Mouse (Mus musculus): ENCODE data around the gene Fanca.
"Not testable (repeated sequence)": the region's sequence is repeated elsewhere in the genome, so short reads cannot be mapped to it uniquely, and the experiment has no call there.

Fanca gene

GRCm38 (mm10) chr8:123278445-123278844 lies 39.9 kb downstream of the Fanca start:
- no peak for ATAC-seq (ENCODE audit: insufficient number of reproducible peaks, low FRiP score, low TSS enrichment)

DNA sequence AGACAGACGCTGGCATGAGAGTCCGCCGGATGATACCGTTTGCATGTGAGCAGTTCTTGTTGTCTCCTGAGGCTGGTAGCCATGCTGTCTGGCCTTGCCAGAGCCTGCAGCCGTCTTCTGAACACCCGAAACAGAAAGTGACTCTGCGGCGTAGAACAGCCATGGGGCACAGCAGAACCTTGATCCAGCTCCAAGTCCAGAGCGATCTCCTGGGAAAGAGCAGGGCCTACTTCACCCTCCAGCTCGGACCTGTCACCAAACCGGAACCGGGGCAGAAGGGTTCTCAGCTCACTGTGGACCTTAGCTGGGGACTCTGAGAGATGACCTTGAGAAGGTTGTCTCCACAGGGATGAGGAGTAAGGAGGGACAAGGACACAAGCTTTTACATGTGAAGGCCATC lies 43.3 kb downstream of the Fanca start:
- ATAC-seq (ENCODE audit: insufficient number of reproducible peaks, low FRiP score, low TSS enrichment): no peak

- no peak for ATAC-seq (ENCODE audit: insufficient number of reproducible peaks, low FRiP score, low TSS enrichment)
These were observed 43.9 kb downstream of the Fanca start for GRCm38 (mm10) chr8:123274447-123274846.

- ATAC-seq (ENCODE audit: insufficient number of reproducible peaks, low FRiP score, low TSS enrichment): no peak
These were observed 46.5 kb downstream of the Fanca start for GRCm38 (mm10) chr8:123271901-123272300.

- no peak for ATAC-seq (ENCODE audit: insufficient number of reproducible peaks, low FRiP score, low TSS enrichment)
These were observed 47.2 kb downstream of the Fanca start for GRCm38 (mm10) chr8:123271147-123271546.

GRCm38 (mm10) chr8:123267926-123268656 lies 50.3 kb downstream of the Fanca start:
- ATAC-seq (ENCODE audit: insufficient number of reproducible peaks, low FRiP score, low TSS enrichment): no peak

DNA sequence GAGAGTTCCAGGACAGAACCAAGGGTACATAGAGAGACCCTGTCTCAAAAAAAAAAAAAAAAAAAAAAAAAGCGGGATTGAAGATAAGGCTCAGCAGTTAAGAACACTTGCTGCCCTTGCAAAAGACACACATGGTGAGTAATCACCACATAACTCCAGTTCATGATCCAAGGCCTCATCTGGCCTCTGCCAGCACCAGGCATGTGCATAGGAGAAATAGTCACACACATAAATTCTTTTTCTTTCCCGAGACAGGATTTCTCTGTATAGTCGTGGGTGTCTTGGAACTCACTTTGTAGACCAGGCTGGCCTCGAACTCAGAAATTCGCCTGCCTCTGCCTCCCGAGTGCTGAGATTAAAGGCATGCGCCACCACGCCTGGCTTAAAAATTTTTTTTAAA lies 60.8 kb downstream of the Fanca start:
- ATAC-seq (ENCODE audit: insufficient number of reproducible peaks, low FRiP score, low TSS enrichment): not testable (repeated sequence)

- ATAC-seq (ENCODE audit: insufficient number of reproducible peaks, low FRiP score, low TSS enrichment): no peak
These were observed 61.3 kb downstream of the Fanca start for GRCm38 (mm10) chr8:123257114-123257513.

DNA sequence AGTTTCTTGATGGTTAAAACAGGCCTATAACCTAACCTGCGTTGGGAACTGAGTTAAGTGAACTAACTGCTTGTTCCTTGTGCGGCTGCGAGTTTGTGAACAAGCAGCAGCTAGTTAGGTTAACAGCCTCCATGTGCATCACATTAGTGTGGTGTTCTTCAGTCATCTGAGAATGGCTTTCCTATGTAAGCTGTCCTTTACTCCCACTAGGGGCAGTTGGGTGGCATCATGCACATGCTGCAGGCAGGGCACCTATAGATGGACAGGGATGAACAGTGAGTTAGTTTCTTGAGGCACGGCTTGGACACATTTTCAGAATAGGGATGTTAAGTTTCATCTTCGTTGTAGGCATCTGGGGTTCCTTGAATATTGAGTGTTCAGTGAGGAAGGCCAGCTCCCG lies 63.2 kb downstream of the Fanca start:
- ATAC-seq (ENCODE audit: insufficient number of reproducible peaks, low FRiP score, low TSS enrichment): no peak

- ATAC-seq (ENCODE audit: insufficient number of reproducible peaks, low FRiP score, low TSS enrichment): peak; percentile 79; the same call in 1 of the 2 replicates
These were observed 64.1 kb downstream of the Fanca start, which contains the start of the genes Zfp276 and Vps9d1 for GRCm38 (mm10) chr8:123254099-123254885. Gene Zfp276 (plus strand): TSS chr8:123254195. Gene Vps9d1 (minus strand): TSS chr8:123254348.

DNA sequence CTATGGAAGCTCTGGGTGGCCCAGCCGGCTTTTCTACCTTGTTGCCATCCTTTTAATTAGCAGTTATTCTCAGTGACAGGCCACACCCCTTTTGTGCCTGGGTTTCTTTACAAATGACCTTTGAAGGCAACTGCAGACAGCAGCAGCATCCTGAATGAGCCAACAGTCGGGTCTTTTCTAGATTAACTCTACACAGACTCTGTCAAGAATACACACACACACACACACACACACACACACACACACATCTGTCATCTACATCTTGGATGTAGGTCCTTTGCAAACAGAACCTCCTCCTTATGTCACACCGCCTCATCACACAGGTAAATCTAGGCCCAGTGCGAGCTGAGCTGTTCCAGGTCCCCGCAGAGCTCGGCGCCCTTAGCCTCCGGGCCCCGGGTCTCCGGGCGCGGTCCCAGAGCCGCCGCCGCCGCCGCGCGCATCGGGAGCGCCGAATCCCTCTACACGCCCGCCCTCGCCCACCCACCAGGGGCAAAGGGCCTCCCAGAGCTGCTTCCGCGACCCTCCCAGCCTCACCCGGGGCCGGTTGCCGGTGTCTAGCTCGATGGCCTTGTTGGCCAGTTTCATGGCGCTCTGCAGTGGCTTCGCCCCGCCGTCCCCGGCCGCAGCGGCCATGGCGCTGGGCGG lies 64.8 kb downstream of the Fanca start:
- ATAC-seq (ENCODE audit: insufficient number of reproducible peaks, low FRiP score, low TSS enrichment): no peak; the same call in 1 of the 2 replicates

DNA sequence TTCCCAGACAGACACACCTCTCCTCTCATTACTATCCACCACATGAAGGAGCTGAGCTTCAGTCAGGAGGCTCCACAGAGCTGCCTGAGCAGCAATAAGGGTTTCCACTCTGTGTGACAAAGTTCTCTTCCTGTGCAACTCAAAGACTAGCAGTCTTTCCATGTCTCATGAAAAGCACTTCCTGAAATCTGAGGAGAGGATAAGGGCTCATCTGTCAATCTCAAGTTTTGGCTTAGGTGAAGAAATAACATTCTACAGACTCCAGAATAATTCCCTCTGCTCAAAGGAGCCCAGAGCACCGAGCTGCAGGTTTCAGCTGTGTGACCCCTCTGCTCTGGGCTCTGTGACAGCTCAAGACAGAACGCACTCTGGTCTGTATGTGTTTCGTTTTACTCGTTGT lies 65.5 kb downstream of the Fanca start:
- no peak for ATAC-seq (ENCODE audit: insufficient number of reproducible peaks, low FRiP score, low TSS enrichment)

- no peak for ATAC-seq (ENCODE audit: insufficient number of reproducible peaks, low FRiP score, low TSS enrichment)
These were observed 67.4 kb downstream of the Fanca start for GRCm38 (mm10) chr8:123250940-123251339.

- ATAC-seq (ENCODE audit: insufficient number of reproducible peaks, low FRiP score, low TSS enrichment): no peak
These were observed 69.8 kb downstream of the Fanca start for GRCm38 (mm10) chr8:123248596-123248995.

DNA sequence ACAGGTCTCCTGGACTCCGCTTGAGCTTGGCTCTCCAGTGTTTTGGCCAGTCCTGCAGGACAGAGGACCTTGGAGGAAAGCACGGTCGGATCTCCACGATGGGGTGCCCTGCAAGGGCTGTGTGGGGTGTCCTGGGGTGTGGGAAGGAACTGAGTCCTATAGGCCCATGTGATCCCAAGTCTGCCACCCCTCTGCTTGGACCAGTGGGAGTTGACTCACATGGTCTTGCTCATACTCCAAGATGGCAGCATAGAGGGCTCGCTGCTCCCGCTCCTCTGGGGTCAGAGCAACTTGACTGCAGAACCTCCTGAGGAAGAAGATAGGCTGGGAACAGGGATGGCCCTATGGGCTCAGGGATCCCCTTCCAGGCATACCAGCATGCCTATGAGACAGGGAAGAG lies 70.6 kb downstream of the Fanca start:
- no peak for ATAC-seq (ENCODE audit: insufficient number of reproducible peaks, low FRiP score, low TSS enrichment)

GRCm38 (mm10) chr8:123245543-123245942 lies 72.8 kb downstream of the Fanca start:
- no peak for ATAC-seq (ENCODE audit: insufficient number of reproducible peaks, low FRiP score, low TSS enrichment)

DNA sequence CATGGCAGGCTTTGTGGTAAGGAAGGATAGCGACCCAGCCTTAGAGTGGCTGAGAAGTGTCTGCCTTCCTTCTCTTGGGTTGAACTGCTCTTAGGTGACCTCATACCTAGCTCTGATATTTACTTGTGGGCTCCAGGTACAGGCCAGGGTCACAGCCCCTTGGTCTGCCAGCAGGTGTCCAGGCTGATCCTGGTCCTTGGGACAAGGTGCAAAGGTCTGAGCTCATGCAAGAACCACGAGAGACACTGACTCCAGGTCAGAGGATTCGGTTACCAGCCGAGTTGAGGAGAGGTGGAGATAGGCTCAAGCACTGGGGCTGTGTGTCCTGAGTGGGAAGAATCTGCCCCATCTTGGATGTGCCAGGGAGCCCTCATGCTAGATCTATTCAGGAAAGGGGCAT lies 74.0 kb downstream of the Fanca start:
- ATAC-seq (ENCODE audit: insufficient number of reproducible peaks, low FRiP score, low TSS enrichment): no peak

DNA sequence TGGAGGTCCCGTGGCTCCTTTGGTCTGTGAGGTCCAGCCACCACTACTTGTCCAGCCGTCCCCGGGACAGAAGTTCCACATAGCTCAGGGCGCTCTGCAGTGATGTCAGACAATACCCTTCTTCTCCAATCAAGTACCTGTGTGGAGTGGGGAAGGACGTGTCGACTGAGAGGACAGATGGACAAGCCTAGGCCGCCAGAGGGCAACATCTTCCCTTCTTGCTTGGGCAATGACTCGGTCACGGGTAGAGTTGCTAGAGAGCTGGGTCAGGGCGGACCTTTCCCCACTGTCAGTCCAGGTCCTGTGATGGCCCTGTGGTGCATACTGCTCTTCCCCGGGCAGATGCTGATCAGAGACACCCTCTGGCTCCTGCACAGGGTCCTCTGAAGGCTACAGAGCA lies 75.3 kb downstream of the Fanca start:
- no peak for ATAC-seq (ENCODE audit: insufficient number of reproducible peaks, low FRiP score, low TSS enrichment)

GRCm38 (mm10) chr8:123242107-123242923 lies 76.1 kb downstream of the Fanca start:
- ATAC-seq (ENCODE audit: insufficient number of reproducible peaks, low FRiP score, low TSS enrichment): no peak

GRCm38 (mm10) chr8:123239398-123239797 lies 79.0 kb downstream of the Fanca start:
- no peak for ATAC-seq (ENCODE audit: insufficient number of reproducible peaks, low FRiP score, low TSS enrichment)

Data from cerebellum, adult (tissue).